Mouse (Mus musculus) mesoderm, embryonic 11.5 days (tissue): ENCODE measurements around the gene Snx20.

Experiments
- DNase-seq: peaks from one replicate; pipeline ENCODE4 v3.0.0-alpha.2; 2012; ENCODE audit warnings: low read depth, low spot score

The Snx20 gene

GRCm38 (mm10) chr8:88642734-88643564, 7.0 kb upstream of the Snx20 start:
- no peak for DNase-seq

GRCm38 (mm10) chr8:88638908-88639307, 3.0 kb upstream of the Snx20 start:
- no peak for DNase-seq

GRCm38 (mm10) chr8:88637092-88638000, 1.4 kb upstream of the Snx20 start:
- no peak for DNase-seq

DNA sequence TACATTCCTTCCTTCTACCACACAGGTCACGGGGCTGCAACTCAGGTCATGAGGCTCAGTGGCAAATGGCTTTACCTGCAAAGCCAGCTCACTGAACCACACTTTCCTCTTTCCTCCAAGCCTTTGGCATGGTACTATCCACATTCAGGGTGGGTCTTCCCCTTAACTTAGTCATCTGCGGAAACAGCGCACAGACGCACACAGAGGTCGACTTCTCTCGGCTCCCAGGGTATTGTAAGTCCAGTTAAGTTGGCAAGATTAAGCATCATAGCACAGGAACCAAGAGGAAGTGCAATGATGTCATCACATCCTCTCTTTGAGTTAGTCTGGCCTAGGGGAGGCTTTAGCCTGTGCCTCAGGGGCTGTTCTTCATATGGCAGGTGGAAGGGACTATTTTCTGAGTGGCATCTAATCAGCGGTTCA, 2.6 kb downstream of the Snx20 start:
- no peak for DNase-seq

DNA sequence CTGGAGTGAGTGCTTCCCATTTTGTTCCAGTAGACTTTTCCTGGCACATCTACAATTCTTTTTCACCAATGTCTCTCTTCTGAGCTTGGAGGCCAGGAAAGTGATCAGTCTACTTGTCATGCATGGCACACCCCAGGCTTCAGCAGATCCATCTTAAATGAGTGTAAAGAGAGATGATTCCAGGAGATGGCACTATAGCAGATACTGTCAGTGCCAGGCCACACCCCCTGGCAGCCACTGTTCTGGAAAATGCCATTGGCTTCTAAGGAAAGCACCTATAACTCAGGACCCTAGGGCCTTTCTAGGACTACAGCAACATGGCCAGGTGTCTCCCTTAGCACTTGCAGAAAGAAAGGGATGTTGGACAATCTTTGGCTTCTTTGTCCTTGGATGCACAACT, 4.8 kb downstream of the Snx20 start:
- DNase-seq, result no peak

DNA sequence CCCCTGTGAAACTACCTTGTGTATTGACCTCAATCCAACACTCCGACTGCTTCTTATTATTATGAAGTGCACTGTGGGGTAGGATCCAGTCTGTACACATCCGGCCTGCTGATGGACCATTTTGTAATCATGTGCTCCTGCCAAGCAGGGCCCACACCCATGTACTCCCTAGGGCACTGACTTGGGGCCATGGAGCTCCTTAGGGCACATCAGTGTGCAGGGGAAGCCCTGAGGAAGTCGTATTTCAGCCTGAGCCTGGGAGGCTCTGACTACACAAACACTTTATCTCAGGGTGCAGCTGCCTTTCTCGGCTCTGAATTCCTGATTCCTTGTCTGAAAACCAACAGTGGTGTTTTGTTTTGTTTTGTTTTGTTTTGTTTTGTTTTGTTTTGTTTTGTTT, 5.7 kb downstream of the Snx20 start:
- no peak for DNase-seq

DNA sequence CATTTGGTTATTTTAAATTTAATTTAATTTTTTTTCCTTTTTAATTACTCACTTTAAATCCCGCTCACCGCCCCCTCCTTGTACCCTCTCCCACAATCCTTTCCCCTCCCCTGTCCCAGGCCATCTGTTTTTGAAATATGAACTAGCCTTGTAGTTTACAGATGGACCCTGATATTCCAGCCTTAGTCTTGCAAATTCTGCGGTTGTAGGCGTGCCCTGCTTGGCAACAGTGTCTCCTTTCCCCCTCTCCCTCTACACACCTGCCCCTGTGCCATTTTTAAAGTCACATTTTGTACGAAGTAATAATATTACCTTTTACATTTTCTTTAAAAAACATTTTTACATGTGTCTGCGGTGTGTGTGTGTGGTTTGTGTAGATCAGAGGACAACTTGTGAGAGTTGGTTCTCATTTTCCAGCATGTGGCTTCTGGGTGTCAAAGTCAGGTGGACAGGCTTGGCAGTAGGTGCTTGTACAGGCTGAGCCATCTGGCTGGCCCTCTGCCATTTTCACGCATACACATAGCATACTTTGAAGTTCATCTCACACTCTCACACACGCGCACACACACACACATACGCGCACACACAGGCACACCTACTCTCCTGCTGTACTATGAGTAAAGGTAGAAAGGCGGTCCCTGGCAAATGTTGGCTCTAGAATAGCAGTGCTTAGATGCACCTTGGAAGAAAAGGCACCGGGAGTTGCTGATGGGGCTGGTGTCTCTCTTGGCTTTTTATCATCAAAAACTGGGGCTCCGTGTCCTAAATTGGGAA, 7.7 kb downstream of the Snx20 start:
- no peak for DNase-seq

- DNase-seq, result peak; percentile 92
Measured at GRCm38 (mm10) chr8:88627265-88627991, 8.5 kb downstream of the Snx20 start.

- no peak for DNase-seq
Measured at GRCm38 (mm10) chr8:88626940-88627264, 9.0 kb downstream of the Snx20 start.

DNA sequence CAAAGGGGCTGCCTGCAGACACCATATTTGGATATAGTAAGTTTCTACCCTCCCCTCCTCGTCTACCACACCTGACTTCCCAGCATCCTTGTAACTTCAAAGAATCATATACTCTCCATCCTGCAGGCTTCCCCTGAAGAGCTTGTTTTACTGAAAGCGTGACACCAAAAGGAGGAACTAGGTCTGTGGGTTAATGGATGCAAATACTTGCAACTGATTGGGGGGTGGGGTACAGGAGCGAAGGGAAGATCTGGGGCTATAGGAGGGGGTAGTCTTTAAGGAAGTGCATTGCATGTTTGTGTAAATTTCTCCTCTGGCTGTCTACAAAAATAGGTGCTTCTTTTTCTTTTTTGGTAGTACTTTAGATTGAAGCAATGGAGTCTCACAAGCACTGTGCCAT, 9.5 kb downstream of the Snx20 start:
- DNase-seq, result no peak

DNA sequence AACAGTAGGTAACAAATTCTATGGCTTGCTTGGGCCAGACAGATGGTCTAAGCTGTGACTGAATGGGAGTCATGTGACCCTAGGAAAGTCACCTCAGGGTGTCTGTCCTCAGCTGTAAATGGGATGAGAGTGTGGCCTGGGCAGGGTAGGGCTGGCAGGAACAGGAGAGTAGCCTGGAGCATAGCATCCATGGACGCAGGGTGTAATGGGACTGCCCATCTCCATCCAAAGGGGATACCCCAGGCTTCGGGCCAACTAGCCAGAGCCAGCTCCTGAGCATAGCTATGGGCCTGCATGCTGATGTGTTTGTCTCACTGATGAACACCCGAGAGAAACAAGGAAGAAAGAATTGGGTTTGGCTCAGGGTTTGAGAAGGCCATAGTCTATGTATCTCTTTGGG, 11.7 kb downstream of the Snx20 start:
- no peak for DNase-seq

GRCm38 (mm10) chr8:88623351-88623750, 12.6 kb downstream of the Snx20 start:
- no peak for DNase-seq

DNA sequence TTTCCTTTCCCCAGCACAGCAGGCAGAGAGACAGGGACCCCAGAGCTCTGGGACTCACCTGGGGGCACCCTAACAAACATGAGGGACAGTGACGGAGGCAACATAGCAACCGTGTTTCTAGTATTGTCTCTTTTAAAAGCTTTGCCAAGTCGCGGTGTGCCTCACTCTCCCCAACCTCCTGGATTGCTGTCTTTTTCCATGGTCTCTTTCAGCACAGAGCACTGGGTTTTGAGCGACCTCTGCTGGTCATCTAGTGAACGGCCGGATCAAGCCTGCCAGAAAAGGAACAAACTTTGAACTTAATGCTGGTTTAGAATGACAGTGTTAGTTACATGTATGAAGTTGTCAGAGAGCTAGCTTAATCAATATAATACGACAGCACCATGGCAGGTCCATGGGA, 14.5 kb downstream of the Snx20 start:
- peak; percentile 71 for DNase-seq

DNA sequence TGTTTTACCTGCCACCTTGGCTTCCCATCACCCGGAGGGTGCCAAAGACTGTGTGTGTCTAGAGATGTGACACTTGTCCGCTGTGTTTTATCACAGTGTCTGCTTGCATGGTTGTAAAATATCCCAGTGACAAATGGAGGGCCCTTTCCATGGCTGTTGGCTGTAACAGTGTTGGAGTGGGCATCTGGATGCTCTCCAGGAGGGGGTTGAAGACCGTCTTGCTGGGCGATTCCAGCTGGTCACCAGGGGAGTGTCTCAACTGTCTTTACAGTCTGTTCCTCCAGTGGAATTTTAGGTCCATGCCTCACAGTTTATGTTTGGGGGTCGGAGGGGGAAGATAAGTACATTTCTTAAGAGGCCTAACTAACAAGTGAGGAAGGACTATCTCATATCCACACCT, 15.0 kb downstream of the Snx20 start:
- no peak for DNase-seq

DNA sequence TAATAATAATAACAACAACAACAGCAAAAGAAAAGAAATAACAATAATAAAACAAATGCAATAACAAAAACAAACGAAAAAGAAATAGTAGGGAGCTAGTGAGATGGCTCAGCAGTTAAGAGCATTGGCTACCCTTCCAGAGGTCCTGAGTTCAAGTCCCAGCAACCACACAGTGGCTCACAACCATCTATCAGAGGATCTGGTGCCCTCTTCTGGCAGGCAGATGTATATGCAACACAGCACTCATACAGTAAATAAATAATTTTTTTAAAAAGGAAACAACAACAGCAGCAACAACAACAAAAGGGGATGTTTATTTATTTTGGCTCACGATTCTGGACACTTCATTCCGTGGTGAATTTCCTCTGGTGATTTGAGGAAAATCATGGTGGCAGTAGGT, 16.4 kb downstream of the Snx20 start:
- no peak for DNase-seq

DNA sequence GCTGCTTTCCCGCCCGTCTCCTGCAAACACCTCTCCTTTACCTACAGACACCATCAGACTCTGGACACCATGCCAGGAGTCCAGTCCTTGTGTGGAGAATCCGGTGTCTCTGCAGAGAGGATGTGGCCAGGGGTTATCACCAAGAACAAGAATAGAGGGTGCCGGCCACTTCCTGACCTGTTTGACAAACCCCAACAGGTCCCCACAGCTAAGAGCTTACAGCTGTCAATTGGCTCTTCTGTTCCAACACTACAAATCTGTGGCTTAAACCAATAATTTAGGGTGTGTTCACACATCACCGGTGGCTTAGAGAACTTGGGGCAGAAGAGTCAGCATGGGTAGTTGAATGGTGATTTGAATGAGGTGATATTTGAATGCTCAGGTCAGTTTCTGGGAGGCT, 17.3 kb downstream of the Snx20 start:
- no peak for DNase-seq

- DNase-seq, result no peak
Measured at GRCm38 (mm10) chr8:88614981-88615380, 20.9 kb downstream of the Snx20 start.

GRCm38 (mm10) chr8:88610271-88610670, 25.7 kb downstream of the Snx20 start:
- DNase-seq, result no peak

GRCm38 (mm10) chr8:88609036-88609435, 26.9 kb downstream of the Snx20 start:
- no peak for DNase-seq

GRCm38 (mm10) chr8:88605361-88606040, 30.4 kb downstream of the Snx20 start:
- DNase-seq, result peak; percentile 15
